Mouse (Mus musculus): Measurements from ENCODE around the gene Nup62cl. TPM values are rescaled to one million over a fixed set of nuclear protein-coding genes. Genes with fewer than 3 reads are reported as not detected.

Gene Nup62cl
- polyA plus RNA-seq (2012; rRNA removed), result 6.7 and 8.4 TPM in 2 replicates
- 3.9 and 4.9 TPM in 2 replicates for polyA plus RNA-seq (2014; fragmentation: Nextera tagmentation; extraction: Ambion mirVana)

GRCm38 (mm10) chrX:140062135-140062975 is at the start of gene Nup62cl, which contains the start of gene Pih1h3b:
Gene Nup62cl (minus strand): TSS chrX:140062712.
Gene Pih1h3b (plus strand): TSS chrX:140062879.
- Histone ChIP-seq H3K4me3 (replicated peaks; ENCODE audit: low read length) (peak within 1 kb of the TSS; percentile 38), H3K27ac (replicated peaks; ENCODE audit: low read depth, low read length) (no peak within 1 kb of the TSS), H3K4me2 (replicated peaks; ENCODE audit: low read depth, low read length, severe bottlenecking) (peak within 1 kb of the TSS; percentile 45), H3K36me3 (ENCODE audit: control insufficient read depth, insufficient read depth, low read length) (no peaks in the 10 kb centered on the region), H3K27me3 (ENCODE audit: control insufficient read depth, insufficient read depth, low read length) (peaks cover 23% of the 10 kb centered on the region), H3K4me1 (ENCODE audit: control insufficient read depth, insufficient read depth, low read length) (no peaks in the 10 kb centered on the region), H3K9ac (ENCODE audit: low read depth, low read length, severe bottlenecking) (0 out of 2 replicates have a peak within 1 kb of the TSS, but pooled peaks have one; percentile 21), H3K9me3 (ENCODE audit: control insufficient read depth, low read length) (peaks cover 5% of the 10 kb centered on the region)
- WGBS, result 31% methylated on average over 64 of the region's 64 CpGs
- DNase-seq (ENCODE audit: low spot score) (peak; percentile 8), ATAC-seq (ENCODE audit: low FRiP score, low read depth) (peak; percentile 67; the same call in 1 of the 2 replicates)
- TF ChIP-seq POLR2A (IDR thresholded peaks at IDR 0.05; ENCODE audit: borderline replicate concordance, extremely low read depth, insufficient read depth, insufficient read length), result no peak

GRCm38 (mm10) chrX:140094066-140094465 is 31.6 kb upstream of the Nup62cl start:
- Histone ChIP-seq H3K27ac (replicated peaks; ENCODE audit: low read depth, low read length) (no peak overlapping the region), H3K27me3 (ENCODE audit: control insufficient read depth, insufficient read depth, low read length) (no peaks in the 10 kb centered on the region), H3K4me3 (replicated peaks; ENCODE audit: low read length) (no peak overlapping the region), H3K4me1 (ENCODE audit: control insufficient read depth, insufficient read depth, low read length) (no peaks in the 10 kb centered on the region), H3K36me3 (ENCODE audit: control insufficient read depth, insufficient read depth, low read length) (no peaks in the 10 kb centered on the region), H3K9ac (ENCODE audit: low read depth, low read length, severe bottlenecking) (no peak overlapping the region), H3K9me3 (ENCODE audit: control insufficient read depth, low read length) (no peaks in the 10 kb centered on the region), H3K4me2 (replicated peaks; ENCODE audit: low read depth, low read length, severe bottlenecking) (no peak overlapping the region)
- TF ChIP-seq POLR2A (IDR thresholded peaks at IDR 0.05; ENCODE audit: borderline replicate concordance, extremely low read depth, insufficient read depth, insufficient read length), result no peak
- ATAC-seq (ENCODE audit: low FRiP score, low read depth) (no peak), DNase-seq (ENCODE audit: low spot score) (no peak)
- 60% methylated on average over 2 of the region's 2 CpGs for WGBS

DNA sequence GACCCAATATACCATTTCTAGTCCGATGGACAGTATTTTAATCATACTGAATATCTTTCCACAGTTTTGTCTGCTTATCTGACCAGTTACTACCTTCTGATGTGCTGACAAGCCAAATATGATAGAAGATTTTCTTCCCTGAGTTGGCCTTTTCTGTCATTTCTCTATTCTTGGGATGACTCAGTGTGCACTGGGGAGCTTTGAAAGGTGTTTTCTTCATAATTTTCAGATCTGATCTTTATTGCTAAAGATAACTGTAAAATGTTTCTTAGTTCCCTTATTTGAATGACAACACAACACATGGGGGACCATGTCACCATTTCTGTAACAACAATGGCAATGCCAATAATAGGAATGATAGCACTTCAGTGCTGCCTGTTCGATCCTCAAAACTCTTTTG is 20.0 kb upstream of the Nup62cl start:
- no peaks in the 10 kb centered on the region for H3K9me3 ChIP-seq (ENCODE audit: control insufficient read depth, low read length)
- H3K27ac ChIP-seq (replicated peaks; ENCODE audit: low read depth, low read length), result no peak overlapping the region
- no peak overlapping the region for H3K4me3 ChIP-seq (replicated peaks; ENCODE audit: low read length)
- no peaks in the 10 kb centered on the region for H3K27me3 ChIP-seq (ENCODE audit: control insufficient read depth, insufficient read depth, low read length)
- DNase-seq (ENCODE audit: low spot score) (no peak), ATAC-seq (ENCODE audit: low FRiP score, low read depth) (no peak)
- no peak for TF ChIP-seq POLR2A (IDR thresholded peaks at IDR 0.05; ENCODE audit: borderline replicate concordance, extremely low read depth, insufficient read depth, insufficient read length)
- no peaks in the 10 kb centered on the region for H3K36me3 ChIP-seq (ENCODE audit: control insufficient read depth, insufficient read depth, low read length)
- H3K4me1 ChIP-seq (ENCODE audit: control insufficient read depth, insufficient read depth, low read length), result no peaks in the 10 kb centered on the region
- H3K9ac ChIP-seq (ENCODE audit: low read depth, low read length, severe bottlenecking), result no peak overlapping the region
- WGBS, result 89% methylated on average over 2 of the region's 2 CpGs
- no peak overlapping the region for H3K4me2 ChIP-seq (replicated peaks; ENCODE audit: low read depth, low read length, severe bottlenecking)

- Histone ChIP-seq H3K9ac (ENCODE audit: low read depth, low read length, severe bottlenecking) (0 out of 2 replicates have a peak overlapping the region, but pooled peaks have one; percentile 21), H3K27me3 (ENCODE audit: control insufficient read depth, insufficient read depth, low read length) (peaks cover 23% of the 10 kb centered on the region), H3K9me3 (ENCODE audit: control insufficient read depth, low read length) (peaks cover 5% of the 10 kb centered on the region), H3K4me1 (ENCODE audit: control insufficient read depth, insufficient read depth, low read length) (no peaks in the 10 kb centered on the region), H3K36me3 (ENCODE audit: control insufficient read depth, insufficient read depth, low read length) (no peaks in the 10 kb centered on the region), H3K4me3 (replicated peaks; ENCODE audit: low read length) (peak overlapping the region; percentile 38), H3K27ac (replicated peaks; ENCODE audit: low read depth, low read length) (no peak overlapping the region), H3K4me2 (replicated peaks; ENCODE audit: low read depth, low read length, severe bottlenecking) (peak overlapping the region; percentile 45)
- WGBS, result 22% methylated on average over 57 of the region's 90 CpGs
- no peak for TF ChIP-seq POLR2A (IDR thresholded peaks at IDR 0.05; ENCODE audit: borderline replicate concordance, extremely low read depth, insufficient read depth, insufficient read length)
- ATAC-seq (ENCODE audit: low FRiP score, low read depth), result no peak
- peak; percentile 3 for DNase-seq (ENCODE audit: low spot score)
These were observed 1.3 kb downstream of the Nup62cl start for GRCm38 (mm10) chrX:140060886-140061874.

GRCm38 (mm10) chrX:139998691-139999065 is 63.8 kb downstream of the Nup62cl start:
- ATAC-seq (ENCODE audit: low FRiP score, low read depth) (no peak), DNase-seq (ENCODE audit: low spot score) (no peak)
- Histone ChIP-seq H3K9ac (ENCODE audit: low read depth, low read length, severe bottlenecking) (no peak overlapping the region), H3K27me3 (ENCODE audit: control insufficient read depth, insufficient read depth, low read length) (no peaks in the 10 kb centered on the region), H3K4me3 (replicated peaks; ENCODE audit: low read length) (peak overlapping the region; percentile 51), H3K4me1 (ENCODE audit: control insufficient read depth, insufficient read depth, low read length) (no peaks in the 10 kb centered on the region), H3K9me3 (ENCODE audit: control insufficient read depth, low read length) (no peaks in the 10 kb centered on the region), H3K36me3 (ENCODE audit: control insufficient read depth, insufficient read depth, low read length) (no peaks in the 10 kb centered on the region), H3K4me2 (replicated peaks; ENCODE audit: low read depth, low read length, severe bottlenecking) (0 out of 2 replicates have a peak overlapping the region, but pooled peaks have one; percentile 15), H3K27ac (replicated peaks; ENCODE audit: low read depth, low read length) (no peak overlapping the region)
- no peak for TF ChIP-seq POLR2A (IDR thresholded peaks at IDR 0.05; ENCODE audit: borderline replicate concordance, extremely low read depth, insufficient read depth, insufficient read length)
- 80% methylated on average over 4 of the region's 4 CpGs for WGBS

All from limb, embryonic 14.5 days (tissue).